Mouse (Mus musculus): Measurements from ENCODE around the gene Prepl. TPM values are rescaled to one million over a fixed set of nuclear protein-coding genes. Genes with fewer than 3 reads are reported as not detected.

Prepl gene
- polyA plus RNA-seq, 1 experiment from 2014 or later: 143 TPM

GRCm38 (mm10) chr17:85079276-85079675, 10.8 kb downstream of the Prepl start:
- 89% methylated on average over 3 of the region's 3 CpGs for WGBS
- Histone ChIP-seq H3K4me1 (ENCODE audit: control insufficient read depth, insufficient read depth, low read length) (no peaks in the 10 kb centered on the region), H3K4me3 (ENCODE audit: low read depth, low read length) (no peak overlapping the region), H3K9ac (ENCODE audit: low read depth, low read length) (no peak overlapping the region), H3K27me3 (ENCODE audit: control insufficient read depth, insufficient read depth, low read depth, low read length) (no peaks in the 10 kb centered on the region), H3K27ac (ENCODE audit: low read length) (no peak overlapping the region), H3K4me2 (ENCODE audit: low read length) (no peak overlapping the region), H3K9me3 (replicated peaks; ENCODE audit: control insufficient read depth, low read length, poor library complexity, severe bottlenecking) (no peaks in the 10 kb centered on the region), H3K36me3 (ENCODE audit: control insufficient read depth, insufficient read depth, low read length) (peaks cover 27% of the 10 kb centered on the region)
- no peak for ATAC-seq

- H3K27me3 ChIP-seq (ENCODE audit: control insufficient read depth, insufficient read depth, low read depth, low read length): no peaks in the 10 kb centered on the region
- no peaks in the 10 kb centered on the region for H3K9me3 ChIP-seq (replicated peaks; ENCODE audit: control insufficient read depth, low read length, poor library complexity, severe bottlenecking)
- H3K4me3 ChIP-seq (ENCODE audit: low read depth, low read length): no peak overlapping the region
- 96% methylated on average over 4 of the region's 4 CpGs for WGBS
- ATAC-seq: no peak
- H3K4me1 ChIP-seq (ENCODE audit: control insufficient read depth, insufficient read depth, low read length): peaks cover 7% of the 10 kb centered on the region
- no peak overlapping the region for H3K9ac ChIP-seq (ENCODE audit: low read depth, low read length)
- H3K4me2 ChIP-seq (ENCODE audit: low read length): no peak overlapping the region
- peaks cover 43% of the 10 kb centered on the region for H3K36me3 ChIP-seq (ENCODE audit: control insufficient read depth, insufficient read depth, low read length)
- H3K27ac ChIP-seq (ENCODE audit: low read length): no peak overlapping the region
These were observed 16.0 kb downstream of the Prepl start for GRCm38 (mm10) chr17:85074083-85074482.

- ATAC-seq: no peak
- Histone ChIP-seq H3K27ac (ENCODE audit: low read length) (no peak overlapping the region), H3K9ac (ENCODE audit: low read depth, low read length) (no peak overlapping the region), H3K27me3 (ENCODE audit: control insufficient read depth, insufficient read depth, low read depth, low read length) (no peaks in the 10 kb centered on the region), H3K4me2 (ENCODE audit: low read length) (no peak overlapping the region), H3K4me3 (ENCODE audit: low read depth, low read length) (no peak overlapping the region), H3K36me3 (ENCODE audit: control insufficient read depth, insufficient read depth, low read length) (peaks cover 39% of the 10 kb centered on the region), H3K9me3 (replicated peaks; ENCODE audit: control insufficient read depth, low read length, poor library complexity, severe bottlenecking) (no peaks in the 10 kb centered on the region), H3K4me1 (ENCODE audit: control insufficient read depth, insufficient read depth, low read length) (peaks cover 7% of the 10 kb centered on the region)
- 42% methylated on average over 7 of the region's 7 CpGs for WGBS
These were observed 16.8 kb downstream of the Prepl start for GRCm38 (mm10) chr17:85073214-85073613.

GRCm38 (mm10) chr17:85072383-85072782, 17.7 kb downstream of the Prepl start:
- Histone ChIP-seq H3K4me1 (ENCODE audit: control insufficient read depth, insufficient read depth, low read length) (peaks cover 7% of the 10 kb centered on the region), H3K36me3 (ENCODE audit: control insufficient read depth, insufficient read depth, low read length) (peaks cover 32% of the 10 kb centered on the region), H3K9me3 (replicated peaks; ENCODE audit: control insufficient read depth, low read length, poor library complexity, severe bottlenecking) (no peaks in the 10 kb centered on the region), H3K27ac (ENCODE audit: low read length) (peak overlapping the region; percentile 39; the same call in 1 of the 2 replicates), H3K4me2 (ENCODE audit: low read length) (no peak overlapping the region), H3K4me3 (ENCODE audit: low read depth, low read length) (no peak overlapping the region), H3K27me3 (ENCODE audit: control insufficient read depth, insufficient read depth, low read depth, low read length) (no peaks in the 10 kb centered on the region), H3K9ac (ENCODE audit: low read depth, low read length) (0 out of 2 replicates have a peak overlapping the region, but pooled peaks have one; percentile 10)
- 16% methylated on average over 11 of the region's 11 CpGs for WGBS
- peak; percentile 61; the same call in 1 of the 2 replicates for ATAC-seq

GRCm38 (mm10) chr17:85071088-85071775, 18.8 kb downstream of the Prepl start:
- Histone ChIP-seq H3K4me2 (ENCODE audit: low read length) (no peak overlapping the region), H3K9ac (ENCODE audit: low read depth, low read length) (no peak overlapping the region), H3K27ac (ENCODE audit: low read length) (no peak overlapping the region), H3K27me3 (ENCODE audit: control insufficient read depth, insufficient read depth, low read depth, low read length) (no peaks in the 10 kb centered on the region), H3K4me3 (ENCODE audit: low read depth, low read length) (no peak overlapping the region), H3K36me3 (ENCODE audit: control insufficient read depth, insufficient read depth, low read length) (peaks cover 31% of the 10 kb centered on the region), H3K4me1 (ENCODE audit: control insufficient read depth, insufficient read depth, low read length) (peaks cover 7% of the 10 kb centered on the region), H3K9me3 (replicated peaks; ENCODE audit: control insufficient read depth, low read length, poor library complexity, severe bottlenecking) (no peaks in the 10 kb centered on the region)
- WGBS: 89% methylated on average over 8 of the region's 8 CpGs
- ATAC-seq: no peak

GRCm38 (mm10) chr17:85070658-85071057, 19.4 kb downstream of the Prepl start:
- Histone ChIP-seq H3K9me3 (replicated peaks; ENCODE audit: control insufficient read depth, low read length, poor library complexity, severe bottlenecking) (no peaks in the 10 kb centered on the region), H3K4me1 (ENCODE audit: control insufficient read depth, insufficient read depth, low read length) (peaks cover 7% of the 10 kb centered on the region), H3K4me3 (ENCODE audit: low read depth, low read length) (no peak overlapping the region), H3K9ac (ENCODE audit: low read depth, low read length) (no peak overlapping the region), H3K4me2 (ENCODE audit: low read length) (no peak overlapping the region), H3K27me3 (ENCODE audit: control insufficient read depth, insufficient read depth, low read depth, low read length) (no peaks in the 10 kb centered on the region), H3K36me3 (ENCODE audit: control insufficient read depth, insufficient read depth, low read length) (peaks cover 37% of the 10 kb centered on the region), H3K27ac (ENCODE audit: low read length) (no peak overlapping the region)
- ATAC-seq: no peak
- 95% methylated on average over 6 of the region's 6 CpGs for WGBS

- no peak overlapping the region for H3K9ac ChIP-seq (ENCODE audit: low read depth, low read length)
- WGBS: 92% methylated on average over 7 of the region's 7 CpGs
- H3K4me1 ChIP-seq (ENCODE audit: control insufficient read depth, insufficient read depth, low read length): no peaks in the 10 kb centered on the region
- no peaks in the 10 kb centered on the region for H3K27me3 ChIP-seq (ENCODE audit: control insufficient read depth, insufficient read depth, low read depth, low read length)
- H3K4me3 ChIP-seq (ENCODE audit: low read depth, low read length): no peak overlapping the region
- H3K4me2 ChIP-seq (ENCODE audit: low read length): no peak overlapping the region
- H3K27ac ChIP-seq (ENCODE audit: low read length): no peak overlapping the region
- H3K36me3 ChIP-seq (ENCODE audit: control insufficient read depth, insufficient read depth, low read length): peaks cover 62% of the 10 kb centered on the region
- H3K9me3 ChIP-seq (replicated peaks; ENCODE audit: control insufficient read depth, low read length, poor library complexity, severe bottlenecking): no peaks in the 10 kb centered on the region
- no peak for ATAC-seq
These were observed 22.7 kb downstream of the Prepl start for GRCm38 (mm10) chr17:85067331-85067730.

GRCm38 (mm10) chr17:85063560-85063959, 26.5 kb downstream of the Prepl start:
- no peak for ATAC-seq
- Histone ChIP-seq H3K27me3 (ENCODE audit: control insufficient read depth, insufficient read depth, low read depth, low read length) (no peaks in the 10 kb centered on the region), H3K4me3 (ENCODE audit: low read depth, low read length) (no peak overlapping the region), H3K9me3 (replicated peaks; ENCODE audit: control insufficient read depth, low read length, poor library complexity, severe bottlenecking) (no peaks in the 10 kb centered on the region), H3K9ac (ENCODE audit: low read depth, low read length) (no peak overlapping the region), H3K4me1 (ENCODE audit: control insufficient read depth, insufficient read depth, low read length) (no peaks in the 10 kb centered on the region), H3K27ac (ENCODE audit: low read length) (no peak overlapping the region), H3K4me2 (ENCODE audit: low read length) (no peak overlapping the region), H3K36me3 (ENCODE audit: control insufficient read depth, insufficient read depth, low read length) (peaks cover 39% of the 10 kb centered on the region)
- 93% methylated on average over 7 of the region's 7 CpGs for WGBS

GRCm38 (mm10) chr17:85059136-85059535, 30.9 kb downstream of the Prepl start:
- Histone ChIP-seq H3K27me3 (ENCODE audit: control insufficient read depth, insufficient read depth, low read depth, low read length) (no peaks in the 10 kb centered on the region), H3K9ac (ENCODE audit: low read depth, low read length) (no peak overlapping the region), H3K9me3 (replicated peaks; ENCODE audit: control insufficient read depth, low read length, poor library complexity, severe bottlenecking) (no peaks in the 10 kb centered on the region), H3K36me3 (ENCODE audit: control insufficient read depth, insufficient read depth, low read length) (peaks cover 11% of the 10 kb centered on the region; the same call in 1 of the 2 replicates), H3K4me2 (ENCODE audit: low read length) (no peak overlapping the region), H3K27ac (ENCODE audit: low read length) (no peak overlapping the region), H3K4me1 (ENCODE audit: control insufficient read depth, insufficient read depth, low read length) (no peaks in the 10 kb centered on the region), H3K4me3 (ENCODE audit: low read depth, low read length) (no peak overlapping the region)
- no peak for ATAC-seq
- 88% methylated on average over 6 of the region's 6 CpGs for WGBS

Measured in midbrain, embryonic 16.5 days (tissue).